Mouse (Mus musculus) embryonic facial prominence, embryonic 10.5 days (tissue): ENCODE measurements around the gene Slc6a21. TPM values are rescaled to one million over a fixed set of nuclear protein-coding genes. Genes with fewer than 3 reads are reported as not detected.

Experiments used
- DNase-seq: peaks from one replicate; pipeline ENCODE4 v3.0.0-alpha.2; 2017; ENCODE audit warnings: low spot score
- H3K27ac ChIP-seq: fragments of 300-500 bp; sonication (generic); replicated peaks from 2 replicates; pipeline ENCODE4 v1.5.1; 2016; ENCODE audit warnings: mild to moderate bottlenecking
- H3K27me3 ChIP-seq: fragments of 300-500 bp; sonication (generic); replicated peaks from 2 replicates; pipeline ENCODE4 v1.6.1; 2016; ENCODE audit warnings: low read depth, mild to moderate bottlenecking; ENCODE audit not compliant: poor library complexity, severe bottlenecking
- H3K36me3 ChIP-seq: fragments of 300-500 bp; sonication (generic); replicated peaks from 2 replicates; pipeline ENCODE4 v1.6.1; 2016; ENCODE audit warnings: mild to moderate bottlenecking, moderate library complexity
- H3K4me1 ChIP-seq: fragments of 300-500 bp; sonication (generic); 2 replicates; pipeline ENCODE4 v1.6.1; 2016
- H3K4me3 ChIP-seq: fragments of 300-500 bp; sonication (generic); 2 replicates; pipeline ENCODE4 v1.5.1; 2016; ENCODE audit warnings: mild to moderate bottlenecking, moderate library complexity
- H3K9me3 ChIP-seq: fragments of 300-500 bp; sonication (generic); 2 replicates; pipeline ENCODE4 v1.6.1; 2016; ENCODE audit warnings: mild to moderate bottlenecking
- WGBS: fragments of 180-500 bp; shearing (Covaris S2); methylation state at CpG from one replicate; pipeline ENCODE4 v1.1.7; 2016; 5-methylcytosine and 5-hydroxymethylcytosine counted together
- polyA plus RNA-seq: library from polyadenylated mRNA; unstranded; fragments of >200 nt; fragmentation: Nextera tagmentation; extraction: Ambion mirVana; gene quantifications from 2 replicates; pipeline ENCODE4 v1.2.1, GENCODE M21; 2016

The Slc6a21 gene
- polyA plus RNA-seq, 1 experiment from 2014 or later: not detected

DNA sequence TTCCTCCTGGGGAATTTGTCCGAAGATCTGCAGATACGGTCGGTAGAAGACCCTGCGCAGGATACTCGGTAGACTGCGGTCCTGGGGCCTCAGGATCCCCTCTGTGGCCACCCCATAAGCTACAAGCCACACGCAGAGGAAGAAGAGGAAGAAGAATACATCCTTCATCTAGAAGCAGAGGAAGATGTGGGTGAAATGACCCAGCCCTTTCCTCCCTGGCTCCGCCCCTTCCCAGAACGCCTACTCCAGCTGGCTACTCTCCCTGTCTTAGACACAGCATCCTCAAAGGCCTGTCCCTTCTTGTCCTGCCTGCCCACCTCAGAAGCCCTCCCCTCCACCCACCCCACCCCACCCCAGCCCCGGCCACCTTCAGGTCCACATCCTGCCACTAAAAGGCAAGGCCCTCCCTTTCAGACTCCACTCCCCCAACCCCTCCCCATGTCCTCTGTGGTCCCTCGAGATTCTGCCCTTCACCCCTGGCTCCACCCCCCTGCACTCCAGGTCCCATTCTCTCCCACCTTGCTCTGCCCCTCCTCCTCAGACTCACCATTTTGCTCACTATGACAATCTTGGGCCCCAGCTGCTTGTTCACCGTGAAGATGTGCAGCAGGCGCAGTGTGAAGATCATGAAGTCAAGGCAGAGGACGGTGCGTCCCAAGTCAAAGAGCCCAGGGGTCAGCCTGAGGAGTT is 31.4 kb downstream of the Slc6a21 start:
- Histone ChIP-seq H3K4me3 (peak overlapping the region; percentile 16; the same call in 1 of the 2 replicates), H3K4me1 (peaks cover 46% of the 10 kb centered on the region), H3K27me3 (peaks cover 12% of the 10 kb centered on the region; the same call in 1 of the 2 replicates), H3K36me3 (peaks cover 1% of the 10 kb centered on the region; the same call in 1 of the 2 replicates), H3K27ac (peak overlapping the region; percentile 16; the same call in 1 of the 2 replicates), H3K9me3 (no peaks in the 10 kb centered on the region)
- DNase-seq: no peak
- 70% methylated on average over 15 of the region's 15 CpGs for WGBS

DNA sequence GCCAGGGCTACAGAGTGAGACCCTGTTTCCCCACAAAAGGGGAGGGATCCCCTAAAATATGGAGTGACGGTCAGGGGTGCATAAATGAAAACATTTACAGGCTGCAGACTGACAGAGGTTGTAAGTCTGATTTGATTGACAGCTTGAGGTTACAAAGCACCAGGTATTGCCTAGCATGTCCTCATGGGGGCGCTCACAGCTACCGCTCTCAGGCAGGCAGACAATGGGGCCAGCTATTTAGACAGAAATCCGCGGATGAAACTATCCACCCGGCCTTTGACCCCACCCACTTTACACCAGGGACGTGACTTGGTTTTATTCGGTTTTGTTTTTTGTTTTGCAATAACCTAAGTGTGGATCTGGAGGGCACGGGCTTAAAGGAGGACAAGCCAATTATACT is 32.1 kb downstream of the Slc6a21 start:
- no peaks in the 10 kb centered on the region for H3K9me3 ChIP-seq
- no peak overlapping the region for H3K4me3 ChIP-seq
- peak overlapping the region; percentile 16; the same call in 1 of the 2 replicates for H3K27ac ChIP-seq
- WGBS: 14% methylated on average over 9 of the region's 9 CpGs
- H3K27me3 ChIP-seq: peaks cover 5% of the 10 kb centered on the region; the same call in 1 of the 2 replicates
- no peaks in the 10 kb centered on the region for H3K36me3 ChIP-seq
- H3K4me1 ChIP-seq: peaks cover 47% of the 10 kb centered on the region
- peak; percentile 76 for DNase-seq

DNA sequence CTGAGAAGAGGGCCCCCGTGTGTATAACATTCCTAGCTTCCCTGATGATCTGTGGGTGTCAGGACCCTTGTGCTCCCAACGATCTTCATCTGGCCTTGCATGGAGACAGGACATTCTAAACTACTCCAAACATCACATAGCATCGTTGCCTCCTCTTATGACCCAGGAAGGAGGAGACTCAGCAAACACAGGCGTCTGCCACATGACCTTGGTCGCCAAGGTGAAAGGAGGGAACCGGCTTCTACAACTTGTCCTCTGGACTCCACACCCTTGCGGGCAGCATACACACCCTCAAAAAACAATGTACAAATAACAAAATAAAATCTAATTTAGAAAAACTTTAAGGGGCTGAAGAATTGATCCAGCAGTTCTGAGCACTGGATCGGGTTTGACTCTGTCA is 34.7 kb downstream of the Slc6a21 start:
- Histone ChIP-seq H3K36me3 (peaks cover 6% of the 10 kb centered on the region; the same call in 1 of the 2 replicates), H3K4me3 (no peak overlapping the region), H3K9me3 (no peaks in the 10 kb centered on the region), H3K4me1 (peaks cover 35% of the 10 kb centered on the region), H3K27ac (no peak overlapping the region), H3K27me3 (no peaks in the 10 kb centered on the region)
- no peak for DNase-seq
- 58% methylated on average over 8 of the region's 8 CpGs for WGBS

DNA sequence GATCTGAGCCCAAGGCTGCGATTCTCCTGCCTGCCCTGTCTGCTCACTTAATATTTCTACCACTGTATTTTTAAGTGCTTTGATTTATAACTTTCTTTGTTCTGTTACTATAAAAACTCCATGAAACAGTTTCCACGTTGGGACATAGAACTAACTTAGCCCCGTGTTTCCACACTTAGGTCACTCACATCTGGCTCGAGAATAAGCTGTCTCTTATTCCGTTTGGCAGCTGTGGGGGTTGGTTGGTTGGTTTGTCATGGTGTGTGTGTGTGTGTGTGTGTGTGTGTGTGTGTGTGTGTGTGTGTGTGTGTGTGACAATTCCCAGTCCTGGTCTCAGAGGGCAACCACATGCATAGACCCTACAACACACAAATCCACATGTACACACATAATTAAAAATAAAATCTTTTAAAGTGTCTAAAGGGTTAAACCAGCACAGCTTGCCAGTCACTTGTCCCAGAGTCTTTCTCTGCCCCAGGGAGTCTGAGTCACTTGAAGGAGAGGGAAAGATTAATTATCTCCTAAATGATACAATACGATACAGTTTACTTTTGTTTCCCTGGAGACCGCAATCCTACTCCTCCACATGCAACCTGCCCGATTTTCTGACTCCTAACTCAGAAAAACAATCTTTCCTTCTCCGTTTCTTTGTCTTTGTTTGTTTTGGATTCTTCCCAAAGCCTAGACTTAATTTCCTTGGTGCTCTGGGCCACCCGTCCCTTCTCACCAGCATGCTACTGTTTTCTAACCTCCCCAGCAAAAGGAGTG is 35.6 kb downstream of the Slc6a21 start:
- no peak overlapping the region for H3K4me3 ChIP-seq
- no peaks in the 10 kb centered on the region for H3K9me3 ChIP-seq
- no peak overlapping the region; the same call in 1 of the 2 replicates for H3K27ac ChIP-seq
- no peak for DNase-seq
- peaks cover 7% of the 10 kb centered on the region; the same call in 1 of the 2 replicates for H3K36me3 ChIP-seq
- no peaks in the 10 kb centered on the region for H3K27me3 ChIP-seq
- WGBS: 26% methylated on average over 10 of the region's 10 CpGs
- H3K4me1 ChIP-seq: peaks cover 35% of the 10 kb centered on the region

DNA sequence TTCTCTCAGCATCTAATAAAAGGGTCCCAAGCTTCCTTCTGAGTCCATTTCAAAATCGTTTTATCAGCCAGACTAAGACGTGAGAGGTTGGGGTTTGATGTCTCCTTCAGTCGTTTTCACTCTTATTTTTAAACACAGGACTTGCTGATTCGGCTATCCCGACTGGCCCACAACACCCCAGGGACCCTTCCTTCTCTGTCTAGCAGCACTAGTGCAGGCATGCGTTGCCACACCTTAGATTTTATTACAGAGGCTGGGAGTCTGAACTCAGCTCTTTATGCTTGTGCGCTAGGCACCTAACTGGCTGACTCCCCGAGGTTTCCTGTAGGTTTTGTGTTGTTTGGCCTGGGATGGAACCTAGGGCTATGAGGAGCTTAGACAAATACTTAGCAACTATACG is 36.2 kb downstream of the Slc6a21 start:
- WGBS: 49% methylated on average over 9 of the region's 9 CpGs
- no peak overlapping the region; the same call in 1 of the 2 replicates for H3K27ac ChIP-seq
- peaks cover 7% of the 10 kb centered on the region; the same call in 1 of the 2 replicates for H3K36me3 ChIP-seq
- H3K4me1 ChIP-seq: peaks cover 34% of the 10 kb centered on the region
- DNase-seq: no peak
- no peaks in the 10 kb centered on the region for H3K27me3 ChIP-seq
- H3K9me3 ChIP-seq: no peaks in the 10 kb centered on the region
- no peak overlapping the region for H3K4me3 ChIP-seq

DNA sequence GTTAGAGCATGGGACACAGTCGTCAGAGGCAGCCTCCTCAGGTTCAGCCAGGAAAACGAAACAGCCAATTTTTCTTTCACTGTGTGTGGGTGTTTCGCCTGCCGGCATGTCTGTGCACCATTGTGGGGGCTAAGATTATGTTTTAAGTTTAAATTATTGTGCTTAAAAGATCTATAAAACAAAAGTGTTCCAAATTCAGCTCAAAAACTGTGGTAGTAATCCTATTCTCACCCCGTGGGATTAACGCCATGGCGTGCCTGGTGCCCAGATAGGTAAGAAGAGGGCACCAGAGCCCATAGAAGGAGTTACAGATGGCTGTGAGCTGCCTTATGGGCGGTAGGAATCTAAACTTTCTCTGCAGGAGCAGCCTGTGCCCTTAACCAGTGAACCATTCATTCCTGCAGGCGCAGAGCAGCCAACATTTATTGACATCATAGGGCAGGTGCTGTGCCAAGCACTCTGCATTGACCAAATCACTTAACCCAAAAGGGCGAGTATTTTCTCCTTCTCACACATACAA is 37.9 kb downstream of the Slc6a21 start:
- Histone ChIP-seq H3K36me3 (peaks cover 11% of the 10 kb centered on the region; the same call in 1 of the 2 replicates), H3K9me3 (no peaks in the 10 kb centered on the region), H3K4me1 (peaks cover 23% of the 10 kb centered on the region), H3K4me3 (no peak overlapping the region), H3K27me3 (no peaks in the 10 kb centered on the region), H3K27ac (no peak overlapping the region)
- 87% methylated on average over 10 of the region's 10 CpGs for WGBS
- no peak for DNase-seq

DNA sequence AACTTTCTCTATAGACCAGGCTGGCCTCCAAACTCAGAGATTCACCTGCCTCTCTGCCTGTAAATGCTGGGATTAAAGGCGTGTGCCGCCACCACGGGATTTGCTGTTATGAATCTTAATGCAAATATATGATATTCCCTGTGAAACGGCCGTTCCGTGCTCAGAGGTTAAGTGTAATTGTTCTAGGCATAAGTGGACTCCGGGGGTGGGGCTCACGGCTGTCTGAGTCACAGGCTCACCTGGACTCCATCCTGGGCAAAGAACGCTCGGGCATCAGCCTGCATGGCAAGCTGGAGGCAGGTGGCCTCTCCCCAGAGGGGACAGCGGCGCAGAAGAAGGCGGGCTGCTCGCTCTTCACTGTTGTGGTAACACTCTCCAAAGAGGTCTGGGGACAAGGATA is 39.2 kb downstream of the Slc6a21 start:
- Histone ChIP-seq H3K9me3 (no peaks in the 10 kb centered on the region), H3K27ac (no peak overlapping the region), H3K4me1 (peaks cover 23% of the 10 kb centered on the region), H3K4me3 (no peak overlapping the region), H3K27me3 (no peaks in the 10 kb centered on the region), H3K36me3 (peaks cover 11% of the 10 kb centered on the region; the same call in 1 of the 2 replicates)
- no peak for DNase-seq
- 90% methylated on average over 14 of the region's 14 CpGs for WGBS

DNA sequence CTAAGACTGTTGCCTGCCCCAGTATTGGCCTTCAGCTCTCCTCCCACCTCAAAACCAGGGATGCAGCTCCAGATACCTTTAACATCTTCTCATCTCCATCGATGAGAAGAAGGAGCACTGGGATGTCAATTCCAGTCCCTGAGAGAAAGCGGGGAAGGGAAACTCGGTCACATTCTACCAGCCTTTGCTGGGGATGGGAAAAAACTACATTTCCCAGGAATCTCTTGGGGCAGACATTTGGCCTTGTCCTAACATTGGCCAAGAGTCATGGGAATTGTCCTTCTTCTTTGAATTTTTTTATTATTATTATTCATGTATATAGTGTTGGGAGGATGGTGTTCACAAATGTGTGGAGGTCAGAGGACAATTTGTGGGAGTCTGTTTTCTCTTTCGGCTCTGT is 44.9 kb downstream of the Slc6a21 start:
- DNase-seq: no peak
- Histone ChIP-seq H3K4me3 (no peak overlapping the region), H3K27ac (no peak overlapping the region), H3K36me3 (peaks cover 37% of the 10 kb centered on the region), H3K4me1 (no peaks in the 10 kb centered on the region), H3K27me3 (no peaks in the 10 kb centered on the region), H3K9me3 (peaks cover 2% of the 10 kb centered on the region; the same call in 1 of the 2 replicates)
- WGBS: 87% methylated on average over 4 of the region's 4 CpGs

DNA sequence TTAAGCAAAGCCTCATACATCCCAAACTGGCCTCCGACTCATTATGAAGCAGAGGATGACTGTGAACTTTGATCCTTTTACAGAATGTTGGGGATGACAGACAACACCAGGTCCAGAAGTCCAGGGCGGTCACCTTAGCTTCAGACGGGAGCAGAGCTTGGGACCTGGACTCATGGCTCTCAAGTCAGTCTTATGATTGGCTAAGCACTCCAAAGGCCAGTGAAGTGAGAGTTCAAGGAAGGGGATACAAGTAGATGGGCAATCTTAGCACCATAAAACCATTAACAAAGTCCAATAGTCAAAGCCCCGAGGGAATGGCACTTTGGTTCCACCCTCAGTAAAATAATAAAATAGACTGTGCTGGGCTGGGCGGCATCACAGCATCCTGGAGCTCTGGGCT is 45.8 kb downstream of the Slc6a21 start:
- WGBS: 91% methylated on average over 5 of the region's 5 CpGs
- H3K9me3 ChIP-seq: peaks cover 2% of the 10 kb centered on the region; the same call in 1 of the 2 replicates

DNA sequence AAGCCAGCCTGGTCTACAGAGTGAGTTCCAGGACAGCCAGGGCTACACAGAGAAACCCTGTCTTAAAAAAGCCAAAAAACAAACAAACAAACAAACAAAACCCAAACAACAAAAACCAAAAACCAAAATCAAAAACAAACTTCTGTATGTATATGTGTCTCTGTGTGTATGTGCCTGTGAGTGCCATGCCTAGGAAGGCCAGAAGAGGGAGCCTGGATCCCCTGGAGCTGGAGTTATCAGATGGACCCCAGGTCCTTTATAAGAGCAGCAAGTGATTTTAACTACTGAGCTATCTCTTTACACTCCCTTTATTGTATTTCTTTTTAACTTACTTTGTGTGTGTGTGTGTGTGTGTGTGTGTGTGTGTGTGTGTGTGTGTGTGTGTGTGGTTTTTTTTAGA is 48.5 kb downstream of the Slc6a21 start:
- DNase-seq: no peak
- Histone ChIP-seq H3K4me3 (no peak overlapping the region), H3K27me3 (no peaks in the 10 kb centered on the region), H3K36me3 (peaks cover 34% of the 10 kb centered on the region), H3K9me3 (peaks cover 2% of the 10 kb centered on the region; the same call in 1 of the 2 replicates), H3K4me1 (no peaks in the 10 kb centered on the region), H3K27ac (no peak overlapping the region)

More for the DNA sequence above, 45.8 kb downstream of the Slc6a21 start:
- H3K36me3 ChIP-seq: peaks cover 38% of the 10 kb centered on the region
- H3K4me3 ChIP-seq: no peak overlapping the region
- H3K4me1 ChIP-seq: no peaks in the 10 kb centered on the region
- no peak overlapping the region for H3K27ac ChIP-seq
- no peaks in the 10 kb centered on the region for H3K27me3 ChIP-seq
- DNase-seq: no peak

DNA sequence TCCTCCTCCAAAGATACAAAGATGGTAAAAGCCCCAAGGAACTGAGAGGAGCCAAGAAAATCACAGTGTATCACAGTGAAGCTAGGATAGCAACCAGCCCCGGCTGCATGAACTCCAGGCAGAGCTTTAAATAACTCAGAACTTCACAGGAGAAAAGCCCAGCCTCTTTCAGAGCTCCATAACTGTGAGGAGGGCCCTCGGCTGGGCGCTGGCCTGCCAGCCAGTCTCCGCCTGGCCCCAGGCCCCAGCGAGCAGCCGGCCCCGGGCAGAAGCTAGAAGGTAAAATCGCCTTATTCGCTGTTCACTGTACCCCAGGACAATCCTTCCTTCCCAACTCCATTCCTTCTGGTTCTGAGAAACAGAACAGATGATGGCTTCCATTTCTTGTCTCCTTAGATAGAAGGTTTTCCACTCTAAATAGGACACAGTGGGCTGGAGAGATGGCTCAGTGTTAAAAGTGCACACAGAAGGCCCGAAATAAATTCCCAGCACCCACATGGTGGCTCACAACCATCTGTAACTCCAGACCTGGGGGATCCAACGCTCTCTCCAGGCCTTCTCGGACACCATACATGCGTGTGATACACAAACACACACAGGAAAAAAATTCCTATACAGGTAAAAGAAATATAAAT is 51.6 kb downstream of the Slc6a21 start:
- peaks cover 19% of the 10 kb centered on the region for H3K4me1 ChIP-seq
- no peak overlapping the region for H3K27ac ChIP-seq
- peaks cover 22% of the 10 kb centered on the region for H3K36me3 ChIP-seq
- DNase-seq: no peak
- WGBS: 83% methylated on average over 13 of the region's 13 CpGs
- peaks cover 9% of the 10 kb centered on the region for H3K27me3 ChIP-seq
- no peak overlapping the region for H3K4me3 ChIP-seq
- peaks cover 2% of the 10 kb centered on the region; the same call in 1 of the 2 replicates for H3K9me3 ChIP-seq

DNA sequence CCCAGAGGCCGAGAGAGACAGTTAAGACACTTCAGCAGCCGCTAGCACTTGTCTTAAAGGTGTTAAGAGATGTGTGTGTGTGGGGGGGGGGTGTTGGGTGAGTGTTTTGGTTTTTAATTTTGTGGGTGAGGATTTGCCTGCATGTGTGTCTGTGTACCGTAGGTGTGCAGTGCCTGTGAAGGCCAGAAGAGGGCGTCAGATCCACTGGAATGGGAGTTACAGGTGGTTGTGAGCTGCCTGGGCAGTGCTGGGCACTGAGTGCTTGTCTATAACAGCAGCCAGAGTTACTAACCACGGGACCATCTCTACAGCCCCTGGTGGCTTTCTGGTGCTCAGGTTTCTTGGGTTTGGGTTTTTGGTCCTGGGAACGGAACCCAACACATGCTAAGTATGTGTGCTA is 54.2 kb downstream of the Slc6a21 start:
- Histone ChIP-seq H3K27me3 (peaks cover 29% of the 10 kb centered on the region), H3K9me3 (no peaks in the 10 kb centered on the region), H3K4me1 (peaks cover 35% of the 10 kb centered on the region), H3K27ac (no peak overlapping the region), H3K4me3 (no peak overlapping the region), H3K36me3 (peaks cover 9% of the 10 kb centered on the region)
- WGBS: 85% methylated on average over 6 of the region's 6 CpGs
- DNase-seq: no peak
